Mouse (Mus musculus) heart, embryonic 13.5 days (tissue): ENCODE data around the gene Ccdc162. TPM values are rescaled to one million over a fixed set of nuclear protein-coding genes. Genes with fewer than 3 reads are reported as not detected.

Source experiments
- ATAC-seq: fragments of 200-750 bp; cut with Nextera tagmentation; 2 replicates; pipeline ENCODE4 v1.8.0; 2017; ENCODE audit warnings: moderate TSS enrichment; ENCODE audit not compliant: insufficient number of reproducible peaks, low FRiP score, low TSS enrichment; ENCODE audit errors: extremely low read depth
- H3K27ac ChIP-seq: fragments of 300-500 bp; sonication (generic); replicated peaks from 2 replicates; pipeline ENCODE4 v1.5.1; 2015; ENCODE audit warnings: moderate library complexity, mild to moderate bottlenecking, inconsistent platforms
- H3K27me3 ChIP-seq: fragments of 300-500 bp; sonication (generic); replicated peaks from 2 replicates; pipeline ENCODE4 v1.6.1; 2015; ENCODE audit warnings: mild to moderate bottlenecking, inconsistent platforms
- H3K36me3 ChIP-seq: fragments of 300-500 bp; sonication (generic); 2 replicates; pipeline ENCODE4 v1.6.1; 2015; ENCODE audit warnings: mild to moderate bottlenecking, inconsistent platforms
- H3K4me1 ChIP-seq: fragments of 300-500 bp; sonication (generic); 2 replicates; pipeline ENCODE4 v1.6.1; 2015; ENCODE audit warnings: inconsistent platforms
- H3K4me2 ChIP-seq: fragments of 300-500 bp; sonication (generic); 2 replicates; pipeline ENCODE4 v1.6.1; 2015; ENCODE audit warnings: inconsistent platforms, mild to moderate bottlenecking, moderate library complexity
- H3K4me3 ChIP-seq: fragments of 300-500 bp; sonication (generic); 2 replicates; pipeline ENCODE4 v1.5.1; 2015; ENCODE audit warnings: moderate library complexity, mild to moderate bottlenecking, inconsistent platforms
- H3K9ac ChIP-seq: fragments of 300-500 bp; sonication (generic); 2 replicates; pipeline ENCODE4 v1.6.1; 2015; ENCODE audit warnings: inconsistent platforms, mild to moderate bottlenecking, moderate library complexity
- H3K9me3 ChIP-seq: fragments of 300-500 bp; sonication (generic); 2 replicates; pipeline ENCODE4 v1.6.1; 2016; ENCODE audit warnings: inconsistent platforms
- WGBS: fragments of 180-500 bp; shearing (Covaris S2); methylation state at CpG from one replicate; pipeline ENCODE4 v1.1.7; 2015; ENCODE audit warnings: mixed read lengths; 5-methylcytosine and 5-hydroxymethylcytosine counted together
- polyA plus RNA-seq: library from polyadenylated mRNA; unstranded; fragments of >200 nt; fragmentation: Nextera tagmentation; extraction: Ambion mirVana; gene quantifications from 2 replicates; pipeline ENCODE4 v1.2.1, GENCODE M21; 2015

The Ccdc162 gene
- polyA plus RNA-seq, 1 experiment from 2014 or later, result 0.27 TPM

DNA sequence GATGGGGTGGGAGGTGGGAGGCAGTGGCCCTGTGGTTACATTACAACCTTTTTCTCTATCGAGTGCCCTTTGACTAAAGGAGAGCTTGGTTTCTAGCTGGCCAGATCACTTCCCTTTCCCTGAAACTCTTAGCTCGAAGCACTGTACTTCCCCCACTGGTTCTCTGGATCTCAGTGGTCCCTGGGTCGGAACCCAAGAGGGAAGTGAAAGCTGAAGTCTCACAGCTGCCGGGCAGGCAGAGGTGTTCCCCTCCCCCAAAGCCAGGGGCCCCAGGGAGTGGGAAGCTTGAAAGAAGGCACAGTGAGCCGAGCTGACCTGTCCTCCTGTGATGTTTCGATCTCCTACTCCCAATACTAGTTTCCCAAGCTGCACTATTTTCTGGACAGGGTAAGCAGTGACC lies 143.2 kb downstream of the Ccdc162 start:
- Histone ChIP-seq H3K36me3 (no peaks in the 10 kb centered on the region), H3K27ac (no peak overlapping the region), H3K4me3 (no peak overlapping the region), H3K9me3 (no peaks in the 10 kb centered on the region), H3K27me3 (no peaks in the 10 kb centered on the region), H3K4me1 (peaks cover 42% of the 10 kb centered on the region), H3K9ac (peak overlapping the region; percentile 41), H3K4me2 (peak overlapping the region; percentile 43; the same call in 1 of the 2 replicates)
- ATAC-seq, result no peak
- 9% methylated on average over 6 of the region's 6 CpGs for whole genome bisulfite sequencing

DNA sequence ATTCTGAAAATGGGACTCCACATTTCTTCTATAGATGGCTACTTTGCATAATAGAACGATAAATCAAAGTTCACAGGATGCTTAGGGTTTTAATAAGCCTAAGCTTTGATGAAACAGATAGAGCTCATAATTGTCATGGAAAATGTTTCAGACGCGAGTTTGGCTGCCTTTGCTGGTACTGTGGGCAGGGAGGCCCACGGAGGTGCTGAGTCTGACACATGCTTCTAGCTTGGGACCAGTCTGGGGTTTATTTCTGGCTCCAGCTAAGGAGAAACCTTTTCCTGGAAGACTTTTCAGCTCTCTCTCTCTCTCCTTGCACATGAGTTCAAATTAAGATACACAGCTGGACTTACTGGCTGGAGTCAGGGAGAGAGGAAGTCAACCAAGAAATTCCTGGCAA lies 144.2 kb downstream of the Ccdc162 start:
- Histone ChIP-seq H3K36me3 (no peaks in the 10 kb centered on the region), H3K4me1 (peaks cover 42% of the 10 kb centered on the region), H3K9ac (no peak overlapping the region), H3K4me3 (no peak overlapping the region), H3K4me2 (no peak overlapping the region), H3K27me3 (no peaks in the 10 kb centered on the region), H3K9me3 (no peaks in the 10 kb centered on the region), H3K27ac (no peak overlapping the region)
- no peak for ATAC-seq
- 71% methylated on average over 4 of the region's 4 CpGs for WGBS

DNA sequence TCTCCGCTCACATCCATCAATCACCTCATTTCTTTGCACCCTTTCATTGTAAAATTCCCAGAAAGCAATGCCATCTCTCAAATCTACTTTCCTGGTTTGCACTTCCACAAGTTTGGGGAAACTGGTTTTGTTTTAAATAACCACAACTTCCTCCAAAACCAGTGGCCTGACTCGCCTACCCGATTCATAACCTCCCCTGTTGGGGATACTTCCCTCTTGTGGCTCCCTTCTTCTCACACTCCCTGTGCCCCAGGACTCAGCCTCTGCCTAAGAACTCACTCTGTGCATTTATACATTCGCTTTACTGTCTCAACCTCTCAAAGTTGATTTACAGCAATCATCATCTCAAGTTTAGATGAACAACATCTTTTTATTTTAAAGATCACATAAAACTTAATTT lies 145.4 kb downstream of the Ccdc162 start:
- ATAC-seq, result no peak
- Histone ChIP-seq H3K27me3 (no peaks in the 10 kb centered on the region), H3K9me3 (no peaks in the 10 kb centered on the region), H3K4me1 (peaks cover 41% of the 10 kb centered on the region), H3K36me3 (no peaks in the 10 kb centered on the region), H3K4me2 (no peak overlapping the region), H3K27ac (no peak overlapping the region), H3K4me3 (no peak overlapping the region), H3K9ac (no peak overlapping the region)
- WGBS, result 78% methylated on average over 4 of the region's 4 CpGs

DNA sequence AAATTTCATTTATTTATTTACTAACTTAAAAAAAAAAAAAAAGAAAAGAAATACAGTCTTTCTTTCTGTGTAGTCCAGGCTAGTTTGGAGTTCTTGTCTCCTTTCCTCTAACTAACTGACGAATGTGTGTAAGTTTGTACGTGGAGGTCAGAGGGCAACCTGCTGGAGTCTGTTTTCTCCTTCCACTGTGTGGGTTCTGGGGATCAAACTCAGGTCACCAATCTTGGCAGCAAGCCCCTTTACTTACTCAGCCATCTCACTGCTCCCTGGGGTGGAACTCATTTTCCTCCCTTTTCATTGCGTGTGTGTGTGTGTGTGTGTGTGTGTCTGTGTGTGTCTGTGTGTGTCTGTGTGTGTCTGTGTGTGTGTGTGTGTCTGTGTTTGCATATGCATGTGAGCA lies 148.1 kb downstream of the Ccdc162 start:
- no peak overlapping the region for H3K27ac ChIP-seq
- H3K4me3 ChIP-seq, result no peak overlapping the region
- ATAC-seq, result no peak
- H3K9ac ChIP-seq, result no peak overlapping the region
- H3K9me3 ChIP-seq, result no peaks in the 10 kb centered on the region
- H3K27me3 ChIP-seq, result no peaks in the 10 kb centered on the region
- no peak overlapping the region for H3K4me2 ChIP-seq
- no peaks in the 10 kb centered on the region for H3K36me3 ChIP-seq
- WGBS, result 43% methylated on average over 3 of the region's 3 CpGs
- peaks cover 37% of the 10 kb centered on the region for H3K4me1 ChIP-seq

DNA sequence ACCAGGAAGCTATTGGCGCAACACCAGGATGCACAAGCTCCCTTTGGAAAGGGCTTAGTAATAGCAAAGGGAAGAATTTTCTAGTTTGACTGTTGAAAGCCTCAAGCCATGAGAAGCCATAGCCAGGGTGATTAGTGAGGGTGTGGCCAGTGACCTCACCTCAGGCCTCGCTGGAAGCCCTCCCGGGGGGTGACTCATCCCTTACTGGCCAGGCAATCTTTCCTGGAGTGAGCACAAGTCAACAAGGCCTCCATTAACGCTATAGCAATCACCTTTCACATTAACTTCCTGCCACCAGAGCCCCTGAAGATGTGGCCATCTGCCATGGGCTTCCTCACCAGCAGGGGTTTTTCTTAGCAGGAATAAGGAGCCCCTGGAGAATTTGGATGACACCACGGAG lies 151.3 kb downstream of the Ccdc162 start:
- Histone ChIP-seq H3K36me3 (no peaks in the 10 kb centered on the region), H3K9me3 (peaks cover 10% of the 10 kb centered on the region), H3K4me3 (no peak overlapping the region), H3K27me3 (no peaks in the 10 kb centered on the region), H3K4me1 (peaks cover 26% of the 10 kb centered on the region), H3K27ac (no peak overlapping the region), H3K4me2 (0 out of 2 replicates have a peak overlapping the region, but pooled peaks have one; percentile 3), H3K9ac (no peak overlapping the region)
- ATAC-seq, result 0 out of 2 replicates have a peak, but pooled peaks have one; percentile 19
- whole genome bisulfite sequencing, result 26% methylated on average over 5 of the region's 5 CpGs

DNA sequence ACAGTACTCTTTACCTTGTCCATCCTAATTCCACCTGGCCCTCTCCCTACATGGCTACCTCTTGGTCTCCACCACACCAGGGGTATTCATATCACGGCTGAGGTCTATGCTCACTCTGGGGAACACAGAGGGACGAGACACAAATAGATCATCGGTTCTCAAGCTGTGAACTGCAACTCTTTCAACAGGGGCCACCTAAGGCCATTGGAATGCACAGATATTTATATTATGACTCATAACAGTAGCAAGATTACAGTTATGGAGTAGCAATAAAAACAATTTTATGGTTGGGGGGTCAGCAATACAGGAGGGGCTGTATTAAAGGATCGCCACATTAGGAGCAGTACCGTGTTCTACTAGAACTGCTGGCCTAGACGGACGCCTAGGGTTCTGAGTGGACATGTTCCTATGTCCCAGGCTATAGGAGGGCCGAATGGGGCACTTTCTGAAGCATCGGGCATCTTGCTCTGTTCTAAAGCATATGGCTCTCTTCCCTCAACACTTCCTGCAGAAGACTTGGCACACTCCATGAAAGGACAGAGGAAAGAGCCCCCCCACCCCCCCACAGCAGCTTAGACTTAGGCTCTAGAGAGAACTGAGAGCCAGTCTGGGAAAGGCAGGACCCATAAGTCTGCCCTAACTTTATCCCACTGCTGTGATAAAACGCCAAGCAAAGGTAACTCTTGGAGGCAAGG lies 154.6 kb downstream of the Ccdc162 start:
- peaks cover 18% of the 10 kb centered on the region for H3K9me3 ChIP-seq
- 69% methylated on average over 10 of the region's 10 CpGs for WGBS
- H3K4me1 ChIP-seq, result peaks cover 24% of the 10 kb centered on the region
- H3K4me2 ChIP-seq, result no peak overlapping the region
- H3K27me3 ChIP-seq, result no peaks in the 10 kb centered on the region
- H3K4me3 ChIP-seq, result no peak overlapping the region
- no peaks in the 10 kb centered on the region for H3K36me3 ChIP-seq
- ATAC-seq, result no peak
- H3K27ac ChIP-seq, result no peak overlapping the region
- H3K9ac ChIP-seq, result no peak overlapping the region

DNA sequence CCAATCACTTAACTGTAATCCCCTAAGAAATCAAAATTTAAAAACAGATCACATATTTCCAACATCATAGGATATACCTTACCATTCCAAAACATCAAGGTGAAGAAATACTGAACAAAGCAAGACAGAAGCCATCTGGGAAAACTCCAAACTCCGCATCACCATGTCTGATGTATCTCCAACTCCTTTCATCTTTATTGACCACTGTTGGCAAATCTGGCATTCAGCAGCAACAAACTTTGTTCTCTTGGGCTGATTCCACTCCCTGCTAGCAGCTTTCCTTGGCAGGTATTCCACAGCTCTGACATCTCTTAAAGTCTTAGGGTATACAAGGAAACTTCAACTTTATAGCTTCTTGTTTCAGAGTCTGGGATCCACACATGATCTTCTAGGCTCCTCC lies 158.0 kb downstream of the Ccdc162 start:
- H3K9ac ChIP-seq, result no peak overlapping the region
- no peaks in the 10 kb centered on the region for H3K36me3 ChIP-seq
- H3K4me2 ChIP-seq, result no peak overlapping the region
- H3K9me3 ChIP-seq, result peaks cover 18% of the 10 kb centered on the region
- no peak for ATAC-seq
- H3K4me1 ChIP-seq, result peaks cover 20% of the 10 kb centered on the region
- WGBS, result 80% methylated on average over 1 of the region's 1 CpGs
- H3K27me3 ChIP-seq, result no peaks in the 10 kb centered on the region
- H3K27ac ChIP-seq, result no peak overlapping the region
- no peak overlapping the region for H3K4me3 ChIP-seq

DNA sequence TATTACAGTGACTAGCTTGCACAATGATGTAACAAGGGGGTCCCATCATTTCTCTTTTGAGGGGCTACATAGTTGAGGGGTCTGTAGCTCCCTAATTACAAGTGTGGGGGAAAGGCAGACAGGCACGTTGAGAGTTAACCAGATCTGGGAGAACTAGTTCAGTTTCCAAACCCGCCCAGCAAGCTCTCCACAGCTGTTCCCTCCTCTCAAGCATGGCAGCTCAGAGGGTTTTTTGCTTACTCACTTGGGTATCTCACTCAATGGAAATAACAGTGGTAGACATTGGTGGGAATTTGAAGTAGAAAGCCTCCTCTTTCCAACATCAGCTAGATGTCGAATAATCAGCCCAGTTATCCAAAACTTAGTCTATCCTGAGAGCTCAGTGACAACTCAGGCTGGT lies 161.4 kb downstream of the Ccdc162 start:
- no peak overlapping the region for H3K9ac ChIP-seq
- WGBS, result 74% methylated on average over 3 of the region's 3 CpGs
- H3K36me3 ChIP-seq, result no peaks in the 10 kb centered on the region
- no peak overlapping the region for H3K4me2 ChIP-seq
- no peak overlapping the region for H3K27ac ChIP-seq
- peaks cover 9% of the 10 kb centered on the region; the same call in 1 of the 2 replicates for H3K9me3 ChIP-seq
- peaks cover 22% of the 10 kb centered on the region for H3K4me1 ChIP-seq
- no peak for ATAC-seq
- H3K27me3 ChIP-seq, result no peaks in the 10 kb centered on the region
- H3K4me3 ChIP-seq, result no peak overlapping the region

DNA sequence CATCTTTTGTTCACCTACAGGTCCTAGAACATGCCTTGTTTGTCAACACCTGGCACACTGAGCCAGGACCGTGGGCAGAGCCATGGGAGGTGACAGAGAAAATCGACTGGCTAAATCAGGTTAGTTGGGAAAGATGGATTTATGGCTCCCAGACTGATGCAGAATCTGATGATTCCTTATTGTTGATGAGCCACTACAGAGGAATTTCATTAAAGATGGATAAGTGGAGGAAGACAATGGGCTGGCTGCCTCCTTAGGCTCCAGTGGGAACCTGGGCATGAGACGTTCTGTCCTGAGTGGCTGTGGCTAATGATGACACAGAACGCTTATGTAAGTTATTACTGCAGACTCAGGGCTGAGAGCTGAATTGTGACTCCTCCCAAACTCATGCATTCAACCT lies 162.7 kb downstream of the Ccdc162 start:
- no peak overlapping the region for H3K9ac ChIP-seq
- peaks cover 6% of the 10 kb centered on the region for H3K9me3 ChIP-seq
- H3K4me2 ChIP-seq, result no peak overlapping the region
- no peak overlapping the region for H3K4me3 ChIP-seq
- no peaks in the 10 kb centered on the region for H3K27me3 ChIP-seq
- ATAC-seq, result no peak
- 79% methylated on average over 4 of the region's 4 CpGs for WGBS
- H3K36me3 ChIP-seq, result peaks cover 4% of the 10 kb centered on the region; the same call in 1 of the 2 replicates
- H3K4me1 ChIP-seq, result peaks cover 22% of the 10 kb centered on the region
- H3K27ac ChIP-seq, result no peak overlapping the region

DNA sequence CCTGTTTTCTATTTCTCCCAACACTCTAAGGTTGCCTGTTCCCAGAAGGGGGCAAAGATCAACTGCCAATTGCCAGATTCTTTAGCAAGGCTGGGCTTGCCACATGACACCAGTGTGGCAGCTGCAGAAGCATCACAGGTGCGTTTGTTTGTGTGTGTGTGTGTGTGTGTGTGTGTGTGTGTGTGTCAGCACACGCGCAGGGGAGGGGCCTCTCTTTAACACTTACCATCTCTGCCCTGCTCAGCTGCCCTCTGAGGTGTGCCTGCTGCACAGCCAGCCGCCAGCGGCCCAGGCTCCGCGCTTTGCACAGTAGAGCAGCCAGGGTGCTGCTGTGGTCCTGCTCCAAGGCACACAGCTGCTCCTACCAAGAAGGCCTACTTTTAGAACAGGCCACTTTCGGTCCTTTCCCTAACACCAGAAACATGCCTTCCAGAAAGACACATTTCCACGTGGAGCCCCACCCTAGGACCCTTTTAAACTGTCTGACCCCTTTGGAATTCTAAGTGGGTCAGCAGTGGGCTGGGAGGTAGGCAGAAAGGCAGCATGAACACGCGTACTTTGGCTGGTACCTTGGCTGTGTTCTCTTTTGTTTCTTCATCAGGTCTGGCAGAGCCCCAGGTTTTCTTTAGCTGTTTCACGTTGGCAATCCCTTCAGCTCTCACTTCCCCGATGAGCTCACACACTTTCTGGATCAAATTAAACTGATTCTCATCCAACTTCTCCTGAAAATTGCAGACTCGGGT lies 163.4 kb downstream of the Ccdc162 start:
- ATAC-seq, result no peak; the same call in 1 of the 2 replicates
- Histone ChIP-seq H3K9ac (no peak overlapping the region), H3K4me3 (no peak overlapping the region), H3K36me3 (peaks cover 4% of the 10 kb centered on the region; the same call in 1 of the 2 replicates), H3K27ac (no peak overlapping the region), H3K4me2 (no peak overlapping the region), H3K27me3 (no peaks in the 10 kb centered on the region), H3K4me1 (peaks cover 22% of the 10 kb centered on the region), H3K9me3 (peaks cover 6% of the 10 kb centered on the region)
- 45% methylated on average over 14 of the region's 14 CpGs for WGBS

DNA sequence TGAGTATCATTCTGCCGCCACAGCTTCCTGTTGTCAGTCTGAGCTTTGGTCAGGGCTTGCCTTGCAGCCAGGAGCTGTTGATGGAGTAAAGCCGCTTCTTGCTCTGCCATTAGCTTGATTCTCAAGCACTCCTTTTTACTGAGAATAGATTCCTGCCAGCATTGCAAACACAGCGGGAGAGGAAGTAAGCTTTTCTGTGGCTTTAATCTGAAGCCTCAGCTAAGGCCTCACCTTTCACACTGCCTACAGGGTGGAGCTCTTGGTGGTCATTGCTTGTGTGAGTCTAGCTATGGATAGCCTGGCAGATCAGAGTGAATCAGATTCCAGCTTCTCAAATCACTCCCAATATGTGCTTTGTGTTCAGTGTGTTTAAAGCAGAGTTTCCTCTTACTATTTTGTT lies 164.1 kb downstream of the Ccdc162 start:
- Histone ChIP-seq H3K9ac (no peak overlapping the region), H3K36me3 (peaks cover 4% of the 10 kb centered on the region; the same call in 1 of the 2 replicates), H3K9me3 (peaks cover 6% of the 10 kb centered on the region), H3K4me2 (no peak overlapping the region), H3K4me1 (peaks cover 22% of the 10 kb centered on the region), H3K27ac (no peak overlapping the region), H3K27me3 (no peaks in the 10 kb centered on the region), H3K4me3 (no peak overlapping the region)
- no peak for ATAC-seq
- 56% methylated on average over 3 of the region's 3 CpGs for WGBS
